Mouse (Mus musculus) retina, postnatal 1 day (tissue): Measurements from ENCODE around the gene Lyz1.
"Not testable (repeated sequence)": the region's sequence is repeated elsewhere in the genome, so short reads cannot be mapped to it uniquely, and the experiment has no call there.

Source experiments
- DNase-seq: peaks from one replicate; pipeline ENCODE4 v3.0.0-alpha.2; 2012

Lyz1 gene

GRCm38 (mm10) chr10:117286366-117286970 lies 6.2 kb downstream of the Lyz1 start:
- DNase-seq: no peak

- not testable (repeated sequence) for DNase-seq
Measured at GRCm38 (mm10) chr10:117285584-117285983, 7.1 kb downstream of the Lyz1 start.

GRCm38 (mm10) chr10:117284578-117285520 lies 7.8 kb downstream of the Lyz1 start:
- DNase-seq: no peak

GRCm38 (mm10) chr10:117283871-117284577 lies 8.6 kb downstream of the Lyz1 start:
- no peak for DNase-seq

GRCm38 (mm10) chr10:117283196-117283595 lies 9.5 kb downstream of the Lyz1 start:
- not testable (repeated sequence) for DNase-seq

GRCm38 (mm10) chr10:117282551-117282950 lies 10.1 kb downstream of the Lyz1 start:
- no peak for DNase-seq

- DNase-seq: no peak
Measured at GRCm38 (mm10) chr10:117282049-117282448, 10.6 kb downstream of the Lyz1 start, which contains the start of gene Lyz2. Gene Lyz2, minus strand, starts transcription at chr10:117282321.

GRCm38 (mm10) chr10:117281381-117281920 lies 11.2 kb downstream of the Lyz1 start:
- no peak for DNase-seq

GRCm38 (mm10) chr10:117280000-117280399 lies 12.7 kb downstream of the Lyz1 start:
- DNase-seq: no peak

- DNase-seq: not testable (repeated sequence)
Measured at GRCm38 (mm10) chr10:117278510-117278909, 14.2 kb downstream of the Lyz1 start.

- DNase-seq: not testable (repeated sequence)
Measured at GRCm38 (mm10) chr10:117277779-117278178, 14.9 kb downstream of the Lyz1 start.

GRCm38 (mm10) chr10:117275681-117276369 lies 16.8 kb downstream of the Lyz1 start:
- DNase-seq: no peak

- not testable (repeated sequence) for DNase-seq
Measured at GRCm38 (mm10) chr10:117274645-117275044, 18.0 kb downstream of the Lyz1 start.

GRCm38 (mm10) chr10:117272023-117272422 lies 20.6 kb downstream of the Lyz1 start:
- no peak for DNase-seq

GRCm38 (mm10) chr10:117259870-117260269 lies 32.8 kb downstream of the Lyz1 start:
- peak; percentile 47 for DNase-seq

- DNase-seq: no peak
Measured at GRCm38 (mm10) chr10:117238603-117239002, 54.1 kb downstream of the Lyz1 start, which contains the start of gene 9530003J23Rik. Gene 9530003J23Rik, minus strand, starts transcription at chr10:117238703.
